Mouse (Mus musculus): ENCODE results near the gene Hsf2bp. TPM values are rescaled to one million over a fixed set of nuclear protein-coding genes. Genes with fewer than 3 reads are reported as not detected.

Hsf2bp gene
- polyA plus RNA-seq, 1 experiment: not detected

DNA sequence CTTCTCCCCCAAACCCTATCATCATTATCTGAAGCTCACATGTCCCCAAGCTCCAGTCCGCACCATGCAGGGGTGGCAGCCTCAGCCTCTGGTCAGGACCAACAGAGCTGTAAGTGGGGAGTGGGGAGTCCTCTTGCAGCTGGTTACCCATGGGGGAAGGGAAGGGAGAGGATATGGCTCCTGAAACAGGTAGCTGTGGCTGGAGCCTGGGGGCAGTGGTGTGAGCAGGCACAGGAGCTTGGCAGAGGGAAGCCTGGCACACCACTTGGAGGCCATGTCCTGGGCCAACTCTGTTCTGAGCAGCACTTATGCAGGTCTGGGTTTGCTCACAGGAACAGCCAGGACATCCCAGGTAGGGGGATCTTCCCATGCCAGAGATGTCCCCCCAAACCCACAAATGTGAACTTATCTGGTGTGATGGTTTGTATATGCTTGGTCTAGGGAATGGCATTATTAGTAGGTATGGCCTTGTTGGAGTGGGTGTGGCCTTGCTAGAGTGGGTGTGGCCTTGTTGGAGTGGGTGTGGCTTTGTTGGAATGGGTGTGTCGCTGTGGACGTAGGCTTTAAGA lies 133.4 kb downstream of the Hsf2bp start:
- H3K27ac ChIP-seq (replicated peaks; ENCODE audit: low read depth, low read length): no peak overlapping the region
- H3K4me1 ChIP-seq (ENCODE audit: control insufficient read depth, insufficient read depth, insufficient read length, low read length): peaks cover 16% of the 10 kb centered on the region
- H3K4me3 ChIP-seq (ENCODE audit: insufficient read depth, low read depth, low read length): no peak overlapping the region

DNA sequence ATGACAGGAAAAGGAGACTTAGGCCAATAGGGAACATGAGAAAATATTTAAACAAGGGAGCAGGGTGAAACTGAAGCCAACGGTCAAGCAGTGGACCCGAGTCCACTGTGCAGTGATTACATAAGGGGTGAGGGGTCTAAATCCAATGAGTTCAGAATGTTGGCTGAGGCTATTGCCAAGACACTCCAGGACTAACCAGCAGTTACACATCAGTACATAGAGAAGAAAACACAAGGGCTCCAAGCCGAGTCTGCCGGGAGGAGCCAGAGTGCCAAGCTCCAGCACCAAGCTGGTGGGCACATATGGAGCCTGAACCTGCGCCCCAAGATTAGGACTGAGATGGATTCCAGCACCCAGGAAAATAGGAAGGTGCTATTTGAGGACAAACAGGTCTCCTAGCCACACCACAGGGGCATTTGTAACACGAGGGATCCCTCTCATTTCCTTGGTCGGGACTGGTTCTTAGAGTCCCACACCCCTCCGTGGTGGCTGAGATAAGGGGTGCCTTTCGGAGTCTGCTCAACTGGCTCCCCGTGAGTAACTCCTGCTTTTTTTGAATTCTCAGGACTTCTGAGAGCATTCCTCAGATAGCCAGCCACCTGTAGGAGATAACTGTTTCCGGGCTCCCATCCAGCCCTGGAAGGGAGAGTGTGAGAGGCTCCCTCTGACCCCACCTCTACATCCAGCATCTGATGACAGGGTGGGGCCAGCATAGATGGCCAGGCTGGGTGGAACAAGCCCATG lies 134.5 kb downstream of the Hsf2bp start:
- peaks cover 18% of the 10 kb centered on the region for H3K4me1 ChIP-seq (ENCODE audit: control insufficient read depth, insufficient read depth, insufficient read length, low read length)
- no peak overlapping the region for H3K27ac ChIP-seq (replicated peaks; ENCODE audit: low read depth, low read length)
- no peak overlapping the region for H3K4me3 ChIP-seq (ENCODE audit: insufficient read depth, low read depth, low read length)

DNA sequence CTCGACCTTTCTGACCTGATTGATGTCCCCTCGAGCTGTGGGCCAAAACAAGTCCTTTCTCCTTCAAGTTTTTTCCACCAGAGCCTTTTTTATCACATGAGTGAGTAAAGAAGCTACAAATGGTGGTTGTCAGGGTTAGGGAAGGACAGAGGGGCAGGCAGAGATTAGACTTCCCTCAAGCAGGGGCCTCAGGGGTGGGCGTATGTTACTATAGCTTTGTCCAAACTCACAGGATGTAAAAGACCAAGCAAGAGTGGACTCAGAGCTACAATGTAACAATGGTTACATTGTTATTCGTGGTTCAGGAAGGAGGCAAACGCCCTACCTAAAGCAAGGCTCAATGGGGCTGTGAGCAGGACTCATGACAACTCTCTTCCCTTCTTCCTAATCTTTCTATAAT lies 137.2 kb downstream of the Hsf2bp start:
- Histone ChIP-seq H3K27ac (replicated peaks; ENCODE audit: low read depth, low read length) (no peak overlapping the region), H3K4me1 (ENCODE audit: control insufficient read depth, insufficient read depth, insufficient read length, low read length) (peaks cover 8% of the 10 kb centered on the region), H3K4me3 (ENCODE audit: insufficient read depth, low read depth, low read length) (no peak overlapping the region)

DNA sequence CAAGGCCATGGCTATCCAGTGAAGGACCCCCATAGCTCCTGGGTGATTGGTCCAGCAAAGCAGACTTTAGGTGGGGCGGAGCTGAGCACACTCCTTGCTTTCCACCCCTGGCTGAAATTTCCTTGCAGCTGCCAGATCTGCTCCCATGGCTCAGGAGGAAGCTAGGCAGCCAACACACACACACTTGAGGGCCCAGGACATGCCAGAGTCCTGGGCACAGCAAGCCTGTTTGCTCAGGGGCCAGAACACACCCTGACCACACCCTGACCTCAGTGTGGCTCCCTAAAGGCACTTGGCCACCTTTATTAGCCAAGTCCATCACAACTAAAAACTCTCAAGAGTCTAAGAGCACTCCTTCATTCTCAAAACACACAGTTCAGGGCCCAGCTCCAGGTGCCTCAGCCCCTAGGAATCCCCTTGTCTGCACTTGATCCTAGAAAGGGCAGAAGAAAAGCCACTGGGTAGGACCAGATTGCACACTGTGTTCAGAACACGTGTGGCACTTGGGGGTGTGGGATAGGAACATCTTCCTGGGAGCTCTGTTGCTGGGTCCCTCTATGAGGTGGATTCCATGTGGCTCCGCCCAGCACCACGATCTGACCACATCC lies 138.9 kb downstream of the Hsf2bp start:
- Histone ChIP-seq H3K27ac (replicated peaks; ENCODE audit: low read depth, low read length) (no peak overlapping the region), H3K4me1 (ENCODE audit: control insufficient read depth, insufficient read depth, insufficient read length, low read length) (peaks cover 12% of the 10 kb centered on the region)

DNA sequence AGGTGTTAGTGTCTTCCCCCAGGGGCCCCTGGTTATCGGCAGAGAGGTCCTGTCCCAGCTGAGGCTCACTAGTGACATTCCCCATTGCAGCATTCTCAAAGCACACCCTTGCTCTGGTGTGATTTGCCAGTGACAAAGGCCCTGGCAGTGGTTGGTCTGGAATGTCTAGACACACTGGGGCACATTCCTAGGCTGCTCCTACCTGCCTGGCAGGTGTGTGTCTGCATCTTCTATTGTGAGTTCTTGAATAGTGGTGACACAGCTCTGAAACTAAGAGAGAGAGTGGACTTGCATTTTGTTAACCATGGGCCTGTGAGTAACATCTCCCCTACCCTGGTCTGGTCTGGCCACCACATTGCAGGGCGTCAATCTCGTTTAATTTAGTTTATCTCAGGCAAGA lies 139.4 kb downstream of the Hsf2bp start:
- Histone ChIP-seq H3K4me1 (ENCODE audit: control insufficient read depth, insufficient read depth, insufficient read length, low read length) (peaks cover 11% of the 10 kb centered on the region), H3K4me3 (ENCODE audit: insufficient read depth, low read depth, low read length) (no peak overlapping the region), H3K27ac (replicated peaks; ENCODE audit: low read depth, low read length) (no peak overlapping the region)

More for the DNA sequence above, 138.9 kb downstream of the Hsf2bp start:
- H3K4me3 ChIP-seq (ENCODE audit: insufficient read depth, low read depth, low read length): no peak overlapping the region

DNA sequence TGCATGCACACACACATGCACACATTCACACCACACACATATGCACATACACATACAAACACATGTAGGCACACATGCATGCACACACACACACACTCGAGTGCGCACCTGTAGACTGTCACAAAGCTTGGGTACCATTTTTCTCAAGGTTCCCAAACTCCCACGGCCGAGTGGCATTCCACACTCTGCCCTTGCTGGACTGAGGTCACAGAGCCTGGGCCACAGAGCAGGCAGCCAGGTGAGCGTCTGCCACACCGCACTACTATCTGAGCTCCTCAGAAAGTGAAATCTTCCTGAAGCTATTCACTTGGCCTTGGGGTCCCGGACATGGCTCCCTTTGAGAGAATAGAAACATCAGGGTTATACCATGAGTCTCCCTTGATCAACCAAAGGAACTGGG lies 139.8 kb downstream of the Hsf2bp start:
- Histone ChIP-seq H3K27ac (replicated peaks; ENCODE audit: low read depth, low read length) (no peak overlapping the region), H3K4me3 (ENCODE audit: insufficient read depth, low read depth, low read length) (no peak overlapping the region), H3K4me1 (ENCODE audit: control insufficient read depth, insufficient read depth, insufficient read length, low read length) (peaks cover 11% of the 10 kb centered on the region)

Other genes starting within 250 kb of the Hsf2bp start
- gene Sik1, start 180.5 kb downstream of the Hsf2bp start, polyA plus RNA-seq (2012; ENCODE audit: insufficient read depth, insufficient read length, missing spikeins): 9.6 and 39.2 TPM in 2 replicates
- 3.2 and 5.9 TPM in 2 replicates for gene Rrp1b, start 249 bp downstream of the Hsf2bp start, polyA plus RNA-seq (2012; ENCODE audit: insufficient read depth, insufficient read length, missing spikeins)
- 4.3 and 7.4 TPM in 2 replicates for gene Notch3, start 130.5 kb upstream of the Hsf2bp start, polyA plus RNA-seq (2012; ENCODE audit: insufficient read depth, insufficient read length, missing spikeins)
- not detected in 2 replicates for gene Ephx3, start 153.2 kb upstream of the Hsf2bp start, polyA plus RNA-seq (2012; ENCODE audit: insufficient read depth, insufficient read length, missing spikeins)
- 19.2 and 20.7 TPM in 2 replicates for gene Brd4, start 248.4 kb upstream of the Hsf2bp start, polyA plus RNA-seq (2012; ENCODE audit: insufficient read depth, insufficient read length, missing spikeins)

All from brown adipose tissue, adult 24 weeks (tissue).